ENCODE assay signal across 9 mouse cellular contexts in genomic region chr4:134078694-134079093, GRCm38 (mm10). TPM values are rescaled to one million over a fixed set of nuclear protein-coding genes. Genes with fewer than 3 reads are reported as not detected.
A peak's percentile ranks its signal among the peaks of the same experiment; 100 is the strongest.
DNase-seq lines count a peak whose midpoint lies in the region; TF ChIP-seq lines count a peak whose summit lies in the region.
"Had no signal": no experiment of that assay in that cellular context is flagged by ENCODE, and none has a peak within 500 bp of the region (broad histone marks: within the 10 kb centered on the region; RNA-seq: fewer than 3 reads in every experiment).

No protein-coding gene starts in this region.

- no peak for TF ChIP-seq EP300 in CH12.LX (IDR thresholded peaks at IDR 0.05; ENCODE audit: low read length)

- no peak overlapping the region for H3K9ac ChIP-seq in CH12.LX (ENCODE audit: insufficient read depth, low read depth)

- peaks cover 0 to 1% of the 10 kb centered on the region in 2 experiments for H3K36me3 ChIP-seq in CH12.LX (replicated peaks in 1 of 2; ENCODE audit: control insufficient read depth in 1 of 2, insufficient read depth in 1 of 2, low read length in 1 of 2)

- H3K4me2 ChIP-seq in CH12.LX (ENCODE audit: insufficient read depth, low read depth, poor library complexity, severe bottlenecking) = no peak overlapping the region

- DNase-seq in gastrocnemius, adult 2 months = peak; percentile 48
- DNase-seq in gastrocnemius, postnatal 10 days = no peak
- DNase-seq in CH12.LX (ENCODE audit: extremely low read depth) = peak; percentile 88
- DNase-seq in cerebellum, adult 9-10 months = peak; percentile 28
- peak; percentile 59 to 64 for DNase-seq in heart, postnatal 10 days
- DNase-seq in left cerebral cortex, adult 18-20 months (ENCODE audit: low spot score in 2 of 2) = peak; percentile 31 to 44
- DNase-seq in natural killer cell, adult 2 months (ENCODE audit: low spot score in 2 of 2) = peak; percentile 38 to 39
- DNase-seq in thymus, postnatal 4 days = peak; percentile 76

- TF ChIP-seq CTCF in gastrocnemius, adult 2 months (IDR thresholded peaks at IDR 0.05) = peak; percentile 62
- TF ChIP-seq CTCF in CH12.LX (conservative IDR thresholded peaks at IDR 0.05 in 1 of 2, IDR thresholded peaks at IDR 0.05 in 1 of 2; ENCODE audit: low read depth in 2 of 2, low read length in 2 of 2) = peak; percentile 50 to 94; a peak in 3 of 4 replicates

- no peaks in the 10 kb centered on the region for H3K9me3 ChIP-seq in CH12.LX (replicated peaks; ENCODE audit: low read length)

- in situ Hi-C loops in CH12.LX (cut with MboI; ENCODE audit: low pct_ligation_motif_present, low pct_unique_long_range_greater_than_20kb, low sequenced_read_pairs) = loop anchor here (5.0 to 25.0 kb wide), 3 partner anchors 41 to 491 kb away; partner anchors contain the start of genes Gpn2 and Lin28a

- H3K27me3 ChIP-seq in CH12.LX (replicated peaks) = peaks cover 2% of the 10 kb centered on the region

- peak; percentile 88 for TF ChIP-seq RAD21 in CH12.LX (IDR thresholded peaks at IDR 0.05; ENCODE audit: low read depth, low read length)

- no peaks in the 10 kb centered on the region for H3K79me2 ChIP-seq in CH12.LX (replicated peaks; ENCODE audit: control insufficient read depth, extremely low read depth, insufficient read depth, poor library complexity, severe bottlenecking)

- intact Hi-C loops in gastrocnemius, adult 2 months (cut with DNase I) = loop anchor here (5.0 kb wide), 1 partner anchor 41 kb away; no protein-coding TSS in a partner anchor
- intact Hi-C loops in heart, postnatal 10 days (cut with DNase I) = loop anchor here (2.0 kb wide), 1 partner anchor 42 kb away; no protein-coding TSS in a partner anchor

- H3K4me1 ChIP-seq in CH12.LX (ENCODE audit: control insufficient read depth in 1 of 2, insufficient read depth in 2 of 2) = peaks cover 4 to 24% of the 10 kb centered on the region in 2 experiments

- dilution Hi-C loops in CH12.LX (cut with MboI; ENCODE audit: extremely low pct_ligation_motif_present, extremely low pct_unique_long_range_greater_than_20kb, low sequenced_read_pairs) = no loop called here

- H3K4me3 ChIP-seq in gastrocnemius, adult 2 months = no peak overlapping the region
- no peak overlapping the region for H3K4me3 ChIP-seq in CH12.LX (replicated peaks in 1 of 3; ENCODE audit: low read depth in 2 of 3, low read length in 2 of 3, poor library complexity in 1 of 3)

- TF ChIP-seq POLR2A in CH12.LX (IDR thresholded peaks at IDR 0.05; ENCODE audit: low read depth, low read length) = no peak

- no peak overlapping the region for H3K27ac ChIP-seq in gastrocnemius, adult 2 months
- no peak overlapping the region for H3K27ac ChIP-seq in CH12.LX (ENCODE audit: insufficient read depth, low read depth)

TF ChIP-seq in CH12.LX, 34 proteins besides CTCF, POLR2A, EP300 and RAD21:
- TF ChIP-seq ZC3H11A (IDR thresholded peaks at IDR 0.05; ENCODE audit: low read depth, low read length) (peak; percentile 43), NELFE (IDR thresholded peaks at IDR 0.05; ENCODE audit: low read depth, low read length) (peak; percentile 29; the same call in 1 of the 2 replicates), MEF2A (IDR thresholded peaks at IDR 0.05; ENCODE audit: borderline replicate concordance, low read depth, low read length) (peak; percentile 43; the same call in 1 of the 2 replicates), USF2 (conservative IDR thresholded peaks at IDR 0.05; ENCODE audit: low read depth, low read length) (no peak), MYC (IDR thresholded peaks at IDR 0.05; ENCODE audit: low read depth, low read length) (0 out of 2 replicates have a peak, but pooled peaks have one; percentile 16), JUN (IDR thresholded peaks at IDR 0.05; ENCODE audit: insufficient read depth, low read depth, low read length) (no peak), SMC3 (IDR thresholded peaks at IDR 0.05; ENCODE audit: low read depth, low read length) (peak; percentile 89)

RNA-seq across cellular contexts. Expression of gene Cd52, which starts 16.2 kb away (rescaled TPM):
- under 1 TPM in 1 of 2 experiments, not detected in 1; 0.71 TPM for total RNA-seq in gastrocnemius, adult 2 months (2021)
- 1 to 10 TPM in 1 of 2 experiments, under 1 TPM in 1; 0.70 to 2.1 TPM for total RNA-seq in gastrocnemius, postnatal 10 days (2021)
- total RNA-seq in CH12.LX (2012; rRNA removed) (2,306 and 3,109 TPM in 2 replicates), CH12.LX (2014; rRNA removed) (4,323 and 5,448 TPM in 2 replicates)
- polyA plus RNA-seq in CH12.LX (2012; ENCODE audit: insufficient read length, low read depth) = 1,849 and 1,886 TPM in 2 replicates
- total RNA-seq in heart, postnatal 10 days (2021) = 1 to 10 TPM; 3.4 to 6.5 TPM
- total RNA-seq in left cerebral cortex, adult 18-20 months (2021) = 1 to 10 TPM; 2.7 to 4.1 TPM

RNA-seq across cellular contexts. Expression of gene Crybg2, which starts 18.1 kb away (rescaled TPM):
- not detected for total RNA-seq in gastrocnemius, adult 2 months (2021)
- total RNA-seq in gastrocnemius, postnatal 10 days (2021) = not detected
- total RNA-seq in CH12.LX (2012; rRNA removed) (9.2 and 10.6 TPM in 2 replicates), CH12.LX (2014; rRNA removed) (3.0 and 3.6 TPM in 2 replicates)
- 15.6 and 15.9 TPM in 2 replicates for polyA plus RNA-seq in CH12.LX (2012; ENCODE audit: insufficient read length, low read depth)
- not detected for total RNA-seq in heart, postnatal 10 days (2021)
- total RNA-seq in left cerebral cortex, adult 18-20 months (2021) = 1 to 10 TPM; 4.4 to 5.7 TPM

RNA-seq across cellular contexts. Expression of gene Ubxn11, which starts 23.7 kb away (rescaled TPM):
- total RNA-seq in gastrocnemius, adult 2 months (2021) = 1 to 10 TPM in 1 of 2 experiments, under 1 TPM in 1; 0.71 to 1.9 TPM
- 1 to 10 TPM in 1 of 2 experiments, under 1 TPM in 1; 0.73 to 1.7 TPM for total RNA-seq in gastrocnemius, postnatal 10 days (2021)
- 12.3 and 18.8 TPM in 2 replicates for total RNA-seq in CH12.LX (2012; rRNA removed)
- 6.0 and 6.6 TPM in 2 replicates for total RNA-seq in CH12.LX (2014; rRNA removed)
- polyA plus RNA-seq in CH12.LX (2012; ENCODE audit: insufficient read length, low read depth) = 35.9 and 38.8 TPM in 2 replicates
- 1 to 10 TPM; 2.0 to 2.3 TPM for total RNA-seq in heart, postnatal 10 days (2021)
- total RNA-seq in left cerebral cortex, adult 18-20 months (2021) = 10 to 100 TPM; 31.7 to 38.4 TPM

RNA-seq across cellular contexts. Expression of gene Zfp683, which starts 25.1 kb away (rescaled TPM):
- total RNA-seq in gastrocnemius, adult 2 months (2021) = not detected
- not detected for total RNA-seq in gastrocnemius, postnatal 10 days (2021)
- total RNA-seq in CH12.LX (2012; rRNA removed) (not detected in 2 replicates), CH12.LX (2014; rRNA removed) (not detected in 2 replicates)
- polyA plus RNA-seq in CH12.LX (2012; ENCODE audit: insufficient read length, low read depth) = 0.16 TPM in 1 of 2 replicates, not detected in the other
- total RNA-seq in heart, postnatal 10 days (2021) = not detected
- total RNA-seq in left cerebral cortex, adult 18-20 months (2021) = not detected
- polyA plus RNA-seq: liver, embryonic 16.5 days had no signal

RNA-seq across cellular contexts. Expression of gene Sh3bgrl3, which starts 49.9 kb away (rescaled TPM):
- total RNA-seq in gastrocnemius, adult 2 months (2021) = 10 to 100 TPM; 12.2 to 27.1 TPM
- 10 to 100 TPM; 44.9 to 59.6 TPM for total RNA-seq in gastrocnemius, postnatal 10 days (2021)
- total RNA-seq in CH12.LX (2012; rRNA removed) = 151 and 153 TPM in 2 replicates
- total RNA-seq in CH12.LX (2014; rRNA removed) = 104 and 128 TPM in 2 replicates
- 289 and 362 TPM in 2 replicates for polyA plus RNA-seq in CH12.LX (2012; ENCODE audit: insufficient read length, low read depth)
- total RNA-seq in heart, postnatal 10 days (2021) = 10 to 100 TPM; 69.9 to 74.6 TPM
- total RNA-seq in left cerebral cortex, adult 18-20 months (2021) = 100 to 1,000 TPM; 200 to 222 TPM

Comparison
In these comparisons a context has a peak if more than half of its experiments do, and no peak if none do; other contexts are left out.
1. RNA of gene Cd52, which starts 16.2 kb away (total RNA-seq): 2,306 to 5,448 TPM in CH12.LX; 3.4 to 6.5 TPM in heart, postnatal 10 days, 2.7 to 4.1 TPM in left cerebral cortex, adult 18-20 months, 0.70 to 2.1 TPM in gastrocnemius, postnatal 10 days and 0.71 TPM in gastrocnemius, adult 2 months; every median in the first group is over 100 times any median in the second.